Mouse (Mus musculus): ENCODE measurements at regions not wholly inside any gene's neighbourhood (a gene's known extent, or its start where the extent isn't known, plus 50 kb on each side); places are given as distances from the start of the nearest gene placed in this dataset.

DNA sequence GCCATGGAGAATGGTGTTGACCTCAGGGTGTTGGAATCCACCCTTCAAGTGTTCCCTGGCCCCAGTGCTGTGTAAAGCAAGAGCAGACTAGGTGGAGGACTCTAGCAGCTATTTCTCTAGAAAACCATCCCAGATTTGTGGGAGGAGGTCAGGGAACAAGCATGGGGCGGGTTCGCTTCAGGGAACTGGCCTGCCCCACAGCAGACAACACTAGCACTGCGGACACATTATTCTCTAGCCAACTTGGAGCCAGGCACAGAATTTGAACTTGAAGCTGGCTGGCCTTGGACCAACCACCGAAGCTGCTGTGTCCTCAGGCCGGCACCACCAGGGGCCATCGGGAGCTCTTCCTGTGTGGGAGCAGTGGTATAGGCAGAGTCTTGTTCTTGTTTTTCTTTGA, 227.5 kb upstream of the Adra1b start:
- Histone ChIP-seq H3K27me3 (replicated peaks) (no peaks in the 10 kb centered on the region), H3K27ac (ENCODE audit: insufficient read depth, low read depth) (no peak overlapping the region), H3K79me2 (replicated peaks; ENCODE audit: control insufficient read depth, extremely low read depth, insufficient read depth, poor library complexity, severe bottlenecking) (no peaks in the 10 kb centered on the region), H3K4me2 (ENCODE audit: insufficient read depth, low read depth, poor library complexity, severe bottlenecking) (no peak overlapping the region), H3K4me1 (ENCODE audit: control insufficient read depth in 1 of 2, insufficient read depth in 2 of 2) (no peaks in the 10 kb centered on the region), H3K9ac (ENCODE audit: insufficient read depth, low read depth) (no peak overlapping the region), H3K36me3 (replicated peaks in 1 of 2; ENCODE audit: control insufficient read depth in 1 of 2, insufficient read depth in 1 of 2, low read length in 1 of 2) (no peaks in the 10 kb centered on the region), H3K9me3 (replicated peaks; ENCODE audit: low read length) (no peaks in the 10 kb centered on the region), H3K4me3 (replicated peaks in 1 of 3; ENCODE audit: low read depth in 2 of 3, low read length in 2 of 3, poor library complexity in 1 of 3) (no peak overlapping the region)
- TF ChIP-seq ZKSCAN1 (IDR thresholded peaks at IDR 0.05; ENCODE audit: borderline replicate concordance, low read depth, low read length) = no peak
- no peak for TF ChIP-seq USF2 (conservative IDR thresholded peaks at IDR 0.05; ENCODE audit: low read depth, low read length)
- no peak for TF ChIP-seq SMC3 (IDR thresholded peaks at IDR 0.05; ENCODE audit: low read depth, low read length)
- TF ChIP-seq CTCF (conservative IDR thresholded peaks at IDR 0.05 in 1 of 2, IDR thresholded peaks at IDR 0.05 in 1 of 2; ENCODE audit: low read depth in 2 of 2, low read length in 2 of 2) = no peak
- TF ChIP-seq IRF4 (IDR thresholded peaks at IDR 0.05; ENCODE audit: low read depth, low read length) = no peak
- no peak for TF ChIP-seq JUND (conservative IDR thresholded peaks at IDR 0.05; ENCODE audit: low read depth, low read length)
- TF ChIP-seq BHLHE40 (IDR thresholded peaks at IDR 0.05; ENCODE audit: low read depth, low read length) = no peak
- TF ChIP-seq TCF12 (IDR thresholded peaks at IDR 0.05; ENCODE audit: low read depth, low read length) = no peak
- TF ChIP-seq ZC3H11A (IDR thresholded peaks at IDR 0.05; ENCODE audit: low read depth, low read length) = no peak
- no peak for TF ChIP-seq POLR2AphosphoS2 (IDR thresholded peaks at IDR 0.05; ENCODE audit: low read depth, low read length)
- no peak for TF ChIP-seq ELF1 (IDR thresholded peaks at IDR 0.05; ENCODE audit: low read depth, low read length)
- TF ChIP-seq ZMIZ1 (IDR thresholded peaks at IDR 0.05; ENCODE audit: low read depth, low read length) = no peak
- DNase-seq (ENCODE audit: extremely low read depth) = no peak
- dilution Hi-C loops (cut with MboI; ENCODE audit: extremely low pct_ligation_motif_present, extremely low pct_unique_long_range_greater_than_20kb, low sequenced_read_pairs) (no loop called here), in situ Hi-C loops (cut with MboI; ENCODE audit: low pct_ligation_motif_present, low pct_unique_long_range_greater_than_20kb, low sequenced_read_pairs) (no loop called here)

GRCm38 (mm10) chr11:44133244-44133643, 232.2 kb upstream of the Adra1b start:
- dilution Hi-C loops (cut with MboI; ENCODE audit: extremely low pct_ligation_motif_present, extremely low pct_unique_long_range_greater_than_20kb, low sequenced_read_pairs) = no loop called here
- Histone ChIP-seq H3K4me3 (replicated peaks in 1 of 3; ENCODE audit: low read depth in 2 of 3, low read length in 2 of 3, poor library complexity in 1 of 3) (no peak overlapping the region), H3K4me1 (ENCODE audit: control insufficient read depth in 1 of 2, insufficient read depth in 2 of 2) (peaks cover 0 to 8% of the 10 kb centered on the region in 2 experiments; a peak in 1 of 4 replicates), H3K36me3 (replicated peaks in 1 of 2; ENCODE audit: control insufficient read depth in 1 of 2, insufficient read depth in 1 of 2, low read length in 1 of 2) (no peaks in the 10 kb centered on the region), H3K9ac (ENCODE audit: insufficient read depth, low read depth) (no peak overlapping the region), H3K4me2 (ENCODE audit: insufficient read depth, low read depth, poor library complexity, severe bottlenecking) (no peak overlapping the region), H3K27ac (ENCODE audit: insufficient read depth, low read depth) (no peak overlapping the region), H3K27me3 (replicated peaks) (no peaks in the 10 kb centered on the region), H3K79me2 (replicated peaks; ENCODE audit: control insufficient read depth, extremely low read depth, insufficient read depth, poor library complexity, severe bottlenecking) (no peaks in the 10 kb centered on the region), H3K9me3 (replicated peaks; ENCODE audit: low read length) (no peaks in the 10 kb centered on the region)
- TF ChIP-seq ELF1 (IDR thresholded peaks at IDR 0.05; ENCODE audit: low read depth, low read length) (no peak), ZKSCAN1 (IDR thresholded peaks at IDR 0.05; ENCODE audit: borderline replicate concordance, low read depth, low read length) (no peak), ETS1 (conservative IDR thresholded peaks at IDR 0.05; ENCODE audit: low read depth, low read length) (no peak), ZMIZ1 (IDR thresholded peaks at IDR 0.05; ENCODE audit: low read depth, low read length) (no peak), NELFE (IDR thresholded peaks at IDR 0.05; ENCODE audit: low read depth, low read length) (no peak), CHD2 (IDR thresholded peaks at IDR 0.05; ENCODE audit: low read length) (no peak), USF1 (IDR thresholded peaks at IDR 0.05; ENCODE audit: low read depth, low read length) (no peak), MAFK (IDR thresholded peaks at IDR 0.05; ENCODE audit: insufficient replicate concordance, low read length) (no peak), JUN (IDR thresholded peaks at IDR 0.05; ENCODE audit: insufficient read depth, low read depth, low read length) (no peak), PAX5 (IDR thresholded peaks at IDR 0.05; ENCODE audit: low read length) (no peak), ZNF384 (IDR thresholded peaks at IDR 0.05; ENCODE audit: low read depth, low read length) (no peak), KAT2A (IDR thresholded peaks at IDR 0.05; ENCODE audit: insufficient replicate concordance, low read length) (no peak), ZC3H11A (IDR thresholded peaks at IDR 0.05; ENCODE audit: low read depth, low read length) (no peak), GABPA (IDR thresholded peaks at IDR 0.05; ENCODE audit: insufficient replicate concordance, low read depth, low read length) (no peak), POLR2A (IDR thresholded peaks at IDR 0.05; ENCODE audit: low read depth, low read length) (no peak), RCOR1 (conservative IDR thresholded peaks at IDR 0.05; ENCODE audit: low read depth, low read length) (no peak), TBP (conservative IDR thresholded peaks at IDR 0.05; ENCODE audit: low read depth, low read length) (no peak), EP300 (IDR thresholded peaks at IDR 0.05; ENCODE audit: low read length) (no peak)
- in situ Hi-C loops (cut with MboI; ENCODE audit: low pct_ligation_motif_present, low pct_unique_long_range_greater_than_20kb, low sequenced_read_pairs) = no loop called here
- DNase-seq (ENCODE audit: extremely low read depth) = no peak

Measured in CH12.LX (cell line).